Mouse (Mus musculus) MEL (cell line): ENCODE results near the gene Nphs2.

Experiments
- MAX ChIP-seq: IDR thresholded peaks from 2 replicates; pipeline ENCODE4 v1.6.1; 2011; ENCODE audit warnings: low read length, improper control_type of control experiment
- MEF2A ChIP-seq: IDR thresholded peaks from 2 replicates; pipeline ENCODE4 v1.6.1; 2014; ENCODE audit warnings: low read depth, mild to moderate bottlenecking, inconsistent platforms, low read length, improper control_type of control experiment; ENCODE audit not compliant: poor library complexity, insufficient replicate concordance, severe bottlenecking; ENCODE audit errors: extremely low read depth
- POLR2AphosphoS2 ChIP-seq: IDR thresholded peaks from 2 replicates; pipeline ENCODE4 v1.6.1; 2011; ENCODE audit warnings: low read length, improper control_type of control experiment
- USF2 ChIP-seq, 2 experiments: IDR thresholded peaks; 2 replicates each; pipeline ENCODE4 v1.6.1; 2011 to 2012; ENCODE audit warnings: improper control_type of control experiment in 2 of 2, low read length in 2 of 2, borderline replicate concordance in 1 of 2, inconsistent platforms in 1 of 2, low read depth in 1 of 2, mild to moderate bottlenecking in 1 of 2; ENCODE audit not compliant: insufficient read depth in 1 of 2

- TF ChIP-seq POLR2AphosphoS2 (no peak), MAX (no peak), USF2 (IDR thresholded peaks at IDR 0.05; ENCODE audit: borderline replicate concordance in 1 of 2, insufficient read depth in 1 of 2, low read depth in 1 of 2, low read length in 2 of 2) (no peak), MEF2A (no peak)
Observed at GRCm38 (mm10) chr1:156284207-156284606, 26.3 kb upstream of the Nphs2 start.
